Mouse (Mus musculus) heart, embryonic 10.5 days (tissue): ENCODE measurements around the gene Gm10073. TPM values are rescaled to one million over a fixed set of nuclear protein-coding genes. Genes with fewer than 3 reads are reported as not detected.

Experiments
- DNase-seq: peaks from one replicate; pipeline ENCODE4 v3.0.0-alpha.2; 2017; ENCODE audit warnings: low spot score
- H3K27ac ChIP-seq: fragments of 300-500 bp; sonication (generic); 2 replicates; pipeline ENCODE4 v1.5.1; 2016; ENCODE audit warnings: mild to moderate bottlenecking
- H3K27me3 ChIP-seq: fragments of 300-500 bp; sonication (generic); 2 replicates; pipeline ENCODE4 v1.6.1; 2016; ENCODE audit warnings: mild to moderate bottlenecking; ENCODE audit not compliant: poor library complexity, insufficient read depth, severe bottlenecking
- H3K36me3 ChIP-seq: fragments of 300-500 bp; sonication (generic); 2 replicates; pipeline ENCODE4 v1.6.1; 2016; ENCODE audit warnings: mild to moderate bottlenecking, moderate library complexity
- H3K4me1 ChIP-seq: fragments of 300-500 bp; sonication (generic); 2 replicates; pipeline ENCODE4 v1.6.1; 2016; ENCODE audit warnings: mild to moderate bottlenecking
- H3K4me3 ChIP-seq: fragments of 300-500 bp; sonication (generic); 2 replicates; pipeline ENCODE4 v1.5.1; 2016; ENCODE audit warnings: mild to moderate bottlenecking, moderate library complexity
- H3K9me3 ChIP-seq: fragments of 300-500 bp; sonication (generic); 2 replicates; pipeline ENCODE4 v1.6.1; 2016; ENCODE audit warnings: mild to moderate bottlenecking, moderate library complexity
- WGBS: fragments of 180-500 bp; shearing (Covaris S2); methylation state at CpG from one replicate; pipeline ENCODE4 v1.1.7; 2016; 5-methylcytosine and 5-hydroxymethylcytosine counted together
- polyA plus RNA-seq: library from polyadenylated mRNA; unstranded; fragments of >200 nt; fragmentation: Nextera tagmentation; extraction: Ambion mirVana; gene quantifications from 2 replicates; pipeline ENCODE4 v1.2.1, GENCODE M21; 2016

The Gm10073 gene
- polyA plus RNA-seq, 1 experiment from 2014 or later = 4.9 TPM

DNA sequence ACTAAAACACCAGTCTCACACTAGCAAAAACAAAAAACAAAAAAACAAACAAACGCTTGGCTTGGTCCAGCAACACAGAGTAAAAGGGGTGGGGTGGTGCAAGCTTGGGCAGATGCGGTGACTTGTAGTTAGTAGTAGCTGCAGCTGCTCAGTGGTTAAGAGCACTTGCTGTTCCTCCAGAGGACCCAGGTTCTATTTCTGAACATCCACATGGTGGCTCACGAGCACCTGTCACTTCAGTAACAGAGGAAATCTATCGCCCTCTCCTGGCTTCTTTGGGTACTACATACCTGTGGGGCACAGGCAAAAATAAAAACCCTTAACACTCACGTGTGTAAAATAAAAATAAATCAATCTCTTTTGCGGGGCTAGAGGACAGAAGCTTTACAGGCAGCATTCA lies 38.8 kb downstream of the Gm10073 start:
- no peak overlapping the region for H3K27ac ChIP-seq
- 36% methylated on average over 6 of the region's 6 CpGs for WGBS
- no peaks in the 10 kb centered on the region for H3K27me3 ChIP-seq
- peaks cover 58% of the 10 kb centered on the region for H3K36me3 ChIP-seq
- no peak overlapping the region for H3K4me3 ChIP-seq
- H3K9me3 ChIP-seq = no peaks in the 10 kb centered on the region
- DNase-seq = no peak
- peaks cover 6% of the 10 kb centered on the region; the same call in 1 of the 2 replicates for H3K4me1 ChIP-seq

DNA sequence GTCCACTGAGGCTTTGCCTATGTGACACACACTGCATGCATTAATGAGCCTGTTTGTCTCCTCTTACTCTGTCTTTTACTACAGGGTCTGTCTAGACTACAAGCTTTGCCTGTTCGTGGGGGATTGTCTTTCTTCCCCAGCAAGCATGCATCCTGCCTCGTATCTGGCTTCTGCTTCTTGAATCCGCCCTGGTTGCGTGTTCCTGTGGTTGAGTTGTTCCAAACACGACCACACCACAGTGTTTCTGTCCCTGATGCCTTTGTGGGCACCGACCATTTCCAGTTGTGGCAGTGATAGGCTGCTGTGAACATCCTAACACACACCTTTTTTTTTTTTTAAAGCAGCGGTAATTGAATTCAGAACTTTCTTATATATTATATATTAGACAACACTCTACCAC lies 39.6 kb downstream of the Gm10073 start:
- Histone ChIP-seq H3K36me3 (peaks cover 52% of the 10 kb centered on the region), H3K27me3 (no peaks in the 10 kb centered on the region), H3K27ac (no peak overlapping the region), H3K4me1 (peaks cover 9% of the 10 kb centered on the region), H3K9me3 (no peaks in the 10 kb centered on the region), H3K4me3 (no peak overlapping the region)
- no peak for DNase-seq
- WGBS = 82% methylated on average over 7 of the region's 7 CpGs

DNA sequence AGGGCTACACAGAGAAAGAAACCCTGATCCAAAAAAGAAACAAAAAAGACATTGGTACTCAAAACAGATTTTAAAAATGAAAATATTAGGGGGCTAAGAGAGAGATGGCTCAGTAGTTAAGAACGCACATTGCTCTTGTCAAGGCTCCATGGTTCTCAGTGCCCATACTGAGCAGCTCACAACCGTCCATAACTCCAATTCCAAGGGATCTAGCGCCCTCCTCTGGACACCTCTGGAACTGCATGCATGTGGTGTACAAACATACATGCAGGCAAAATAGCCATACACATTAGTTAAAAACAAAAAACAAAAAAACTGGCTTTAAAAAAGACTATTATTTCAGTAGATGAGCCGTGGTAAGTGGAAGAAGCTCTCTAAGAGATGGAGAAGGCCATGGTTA lies 42.7 kb downstream of the Gm10073 start:
- Histone ChIP-seq H3K4me3 (no peak overlapping the region), H3K27me3 (no peaks in the 10 kb centered on the region), H3K4me1 (peaks cover 37% of the 10 kb centered on the region), H3K27ac (no peak overlapping the region), H3K9me3 (no peaks in the 10 kb centered on the region), H3K36me3 (peaks cover 26% of the 10 kb centered on the region)
- WGBS = 73% methylated on average over 4 of the region's 4 CpGs
- DNase-seq = no peak

DNA sequence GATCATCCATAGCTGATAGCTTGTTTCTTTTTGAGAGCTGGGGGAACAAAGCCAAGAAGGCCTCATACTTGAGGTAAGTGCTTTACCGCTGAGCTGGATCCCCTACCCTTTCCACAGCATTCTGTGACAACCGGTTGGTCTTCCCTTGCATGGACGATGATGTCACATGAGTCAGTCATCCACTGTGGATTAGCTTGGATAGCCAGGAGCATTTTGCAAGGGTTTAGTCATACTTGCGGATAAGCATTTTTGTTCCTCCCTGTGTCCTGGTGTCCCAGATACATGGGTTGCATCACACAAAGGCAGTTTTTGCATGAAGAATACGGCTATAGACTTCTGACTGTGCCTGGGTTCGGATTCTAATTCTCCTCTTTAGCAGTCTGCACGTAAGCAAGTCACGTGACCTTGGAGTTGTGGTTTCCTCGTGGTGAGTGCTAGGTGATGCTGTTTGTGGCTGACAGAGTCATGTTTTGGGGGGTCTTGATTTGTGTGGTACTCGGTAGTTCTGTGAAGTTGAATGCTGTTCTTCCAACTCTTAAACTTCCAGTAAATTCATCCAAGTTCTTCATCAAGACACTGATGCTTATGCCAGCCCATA lies 43.3 kb downstream of the Gm10073 start:
- WGBS = 87% methylated on average over 10 of the region's 10 CpGs

DNA sequence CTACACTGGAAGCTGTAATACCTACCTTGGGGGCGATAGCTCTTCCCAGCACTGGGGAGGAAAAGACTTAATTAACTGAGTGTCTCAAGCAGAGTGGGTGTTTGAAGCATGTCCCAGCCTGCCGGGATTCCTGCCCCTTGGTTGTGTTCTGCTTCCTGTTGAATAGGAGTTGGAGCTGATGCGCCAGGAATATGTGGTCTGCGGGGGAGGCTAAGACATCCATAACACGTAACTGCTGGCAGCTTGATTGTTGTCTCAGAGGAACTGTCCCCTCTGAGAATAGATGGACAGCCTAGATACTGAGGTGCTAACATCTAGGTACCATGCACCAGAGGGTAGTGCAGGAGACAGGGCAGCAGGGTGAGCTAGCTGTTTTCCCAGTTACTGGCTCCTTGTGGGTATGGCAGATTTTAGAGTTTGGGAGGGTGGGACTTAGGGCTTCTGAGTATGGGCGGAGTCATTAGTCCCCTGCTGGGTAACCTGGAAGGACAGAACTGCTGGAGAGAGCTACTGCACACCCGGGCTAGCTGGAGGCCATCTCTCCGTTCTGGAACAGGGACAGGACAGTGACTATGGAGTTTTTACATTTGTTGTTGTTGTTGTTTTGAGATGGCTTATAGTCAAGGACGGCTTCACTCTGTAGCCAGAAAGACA lies 44.5 kb downstream of the Gm10073 start:
- no peak for DNase-seq
- Histone ChIP-seq H3K27me3 (no peaks in the 10 kb centered on the region), H3K4me1 (peaks cover 38% of the 10 kb centered on the region), H3K4me3 (no peak overlapping the region), H3K36me3 (peaks cover 19% of the 10 kb centered on the region), H3K27ac (peak overlapping the region; percentile 8; the same call in 1 of the 2 replicates), H3K9me3 (no peaks in the 10 kb centered on the region)
- WGBS = 79% methylated on average over 9 of the region's 9 CpGs

More for the DNA sequence above, 43.3 kb downstream of the Gm10073 start:
- H3K27ac ChIP-seq = no peak overlapping the region
- no peak overlapping the region for H3K4me3 ChIP-seq
- peaks cover 20% of the 10 kb centered on the region for H3K36me3 ChIP-seq
- no peaks in the 10 kb centered on the region for H3K9me3 ChIP-seq
- no peak for DNase-seq
- no peaks in the 10 kb centered on the region for H3K27me3 ChIP-seq
- peaks cover 38% of the 10 kb centered on the region for H3K4me1 ChIP-seq

DNA sequence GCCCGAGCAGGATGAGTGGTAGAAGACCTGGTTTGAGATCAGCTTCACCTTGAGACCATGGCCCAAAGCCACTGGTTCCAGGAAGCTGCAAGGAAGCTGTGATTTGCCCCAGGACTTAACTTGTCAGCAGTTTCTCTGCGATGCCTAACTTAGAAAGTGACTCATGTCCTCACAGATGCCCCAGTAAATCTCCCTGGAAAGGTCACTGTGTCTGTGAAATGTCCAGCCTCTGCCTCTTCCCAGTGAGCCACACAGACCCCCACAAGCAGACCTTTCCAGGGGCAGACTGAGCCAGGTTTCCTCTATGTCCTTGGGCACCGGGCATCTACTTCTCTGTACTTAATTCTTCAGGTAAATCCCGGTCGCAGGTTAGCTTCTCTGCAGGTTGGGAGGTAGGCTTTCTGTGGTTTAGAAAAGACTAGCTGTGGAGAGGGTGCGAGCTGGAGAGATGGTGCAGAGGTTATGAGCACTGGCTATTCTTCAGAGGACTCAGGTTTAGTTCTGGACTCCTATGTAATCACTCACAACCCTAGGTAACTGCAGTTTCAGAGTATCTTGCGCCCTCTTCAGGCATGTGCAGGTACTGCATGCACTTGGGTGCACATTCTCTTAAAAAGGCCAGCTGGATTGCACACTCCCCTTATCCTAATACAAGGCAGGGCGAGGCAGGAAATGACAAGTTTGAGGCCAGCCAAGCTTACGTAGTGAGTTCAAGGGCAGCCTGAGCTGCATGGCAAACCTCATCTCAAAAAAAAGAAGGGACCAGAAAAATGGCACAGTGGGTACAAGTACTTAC lies 45.8 kb downstream of the Gm10073 start:
- 70% methylated on average over 9 of the region's 9 CpGs for WGBS
- Histone ChIP-seq H3K4me3 (no peak overlapping the region), H3K9me3 (no peaks in the 10 kb centered on the region), H3K36me3 (peaks cover 25% of the 10 kb centered on the region), H3K27ac (peak overlapping the region; percentile 81), H3K4me1 (peaks cover 35% of the 10 kb centered on the region), H3K27me3 (no peaks in the 10 kb centered on the region)
- DNase-seq = peak; percentile 87

DNA sequence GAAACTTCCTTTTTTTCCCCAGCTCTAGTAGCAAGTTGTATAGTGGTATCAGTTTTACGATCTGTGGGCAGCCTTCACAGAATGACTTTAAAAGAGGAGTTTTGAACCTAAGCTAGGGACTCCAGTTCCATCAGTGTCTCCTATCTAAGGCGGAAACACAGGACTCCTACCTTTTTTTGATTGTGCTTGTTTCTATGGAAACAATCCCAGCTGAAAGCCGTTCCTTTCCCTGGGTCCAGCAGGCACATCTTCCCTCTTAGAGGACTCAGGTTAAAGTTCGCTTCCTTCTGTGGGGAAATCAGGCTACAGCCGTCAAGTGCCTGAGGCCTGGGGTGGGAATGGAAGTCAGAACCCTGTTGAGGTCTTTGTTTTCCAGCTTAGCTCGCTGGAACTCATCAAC lies 46.5 kb downstream of the Gm10073 start:
- no peaks in the 10 kb centered on the region for H3K9me3 ChIP-seq
- peak overlapping the region; percentile 81 for H3K27ac ChIP-seq
- no peak overlapping the region for H3K4me3 ChIP-seq
- H3K27me3 ChIP-seq = no peaks in the 10 kb centered on the region
- WGBS = 47% methylated on average over 6 of the region's 6 CpGs
- H3K36me3 ChIP-seq = peaks cover 25% of the 10 kb centered on the region
- peaks cover 41% of the 10 kb centered on the region for H3K4me1 ChIP-seq
- DNase-seq = no peak

Other genes with a start within 250 kb of the Gm10073 start
- gene Smpd3, start 235.5 kb downstream of the Gm10073 start, polyA plus RNA-seq = 3.8 and 4.4 TPM in 2 replicates
- 12.5 and 19.3 TPM in 2 replicates for gene Zfp90, start 158.1 kb downstream of the Gm10073 start, polyA plus RNA-seq
- gene 6030452D12Rik, start 72.9 kb downstream of the Gm10073 start, polyA plus RNA-seq = not detected in 2 replicates
- gene Cdh3, start 62.6 kb downstream of the Gm10073 start, polyA plus RNA-seq = 31.2 and 37.7 TPM in 2 replicates
- gene Cdh1, start 29.9 kb upstream of the Gm10073 start, polyA plus RNA-seq = 3.3 and 11.4 TPM in 2 replicates
- gene Tango6, start 109.6 kb upstream of the Gm10073 start, polyA plus RNA-seq = 10.5 and 10.9 TPM in 2 replicates